Mouse (Mus musculus): Measurements from ENCODE around the gene Zkscan3. TPM values are rescaled to one million over a fixed set of nuclear protein-coding genes. Genes with fewer than 3 reads are reported as not detected.
"Not testable (repeated sequence)": the region's sequence is repeated elsewhere in the genome, so short reads cannot be mapped to it uniquely, and the experiment has no call there.

Gene Zkscan3
- polyA plus RNA-seq, 1 experiment from 2014 or later, result 53.4 TPM

- DNase-seq (ENCODE audit: low spot score), result no peak
- no peak overlapping the region for H3K27ac ChIP-seq (ENCODE audit: low read depth, low read length)
- H3K27me3 ChIP-seq (replicated peaks; ENCODE audit: control insufficient read depth, insufficient read depth, low read length), result no peaks in the 10 kb centered on the region
- WGBS, result 81% methylated on average over 11 of the region's 11 CpGs
- peak overlapping the region; percentile 83 for H3K4me2 ChIP-seq
- peak overlapping the region; percentile 55 for H3K9ac ChIP-seq (ENCODE audit: low read depth, low read length)
- no peaks in the 10 kb centered on the region for H3K9me3 ChIP-seq (ENCODE audit: control insufficient read depth, low read length)
- H3K36me3 ChIP-seq (ENCODE audit: control insufficient read depth, insufficient read depth, low read length), result no peaks in the 10 kb centered on the region
- H3K4me1 ChIP-seq (replicated peaks; ENCODE audit: control insufficient read depth, insufficient read depth, low read length), result peaks cover 7% of the 10 kb centered on the region; the same call in 1 of the 2 replicates
- ATAC-seq (replicated peaks; ENCODE audit: low FRiP score), result no peak
- H3K4me3 ChIP-seq (ENCODE audit: low read depth, low read length), result no peak overlapping the region; the same call in 1 of the 2 replicates
Measured at GRCm38 (mm10) chr13:21407341-21407740, 4.8 kb upstream of the Zkscan3 start.

GRCm38 (mm10) chr13:21402848-21403247 is 293 bp upstream of the Zkscan3 start:
- DNase-seq (ENCODE audit: low spot score) (no peak), ATAC-seq (replicated peaks; ENCODE audit: low FRiP score) (peak; percentile 44; the same call in 1 of the 2 replicates)
- Histone ChIP-seq H3K27me3 (replicated peaks; ENCODE audit: control insufficient read depth, insufficient read depth, low read length) (no peaks in the 10 kb centered on the region), H3K4me1 (replicated peaks; ENCODE audit: control insufficient read depth, insufficient read depth, low read length) (peaks cover 4% of the 10 kb centered on the region; the same call in 1 of the 2 replicates), H3K4me2 (peak overlapping the region; percentile 79), H3K9me3 (ENCODE audit: control insufficient read depth, low read length) (no peaks in the 10 kb centered on the region), H3K4me3 (ENCODE audit: low read depth, low read length) (peak overlapping the region; percentile 85), H3K9ac (ENCODE audit: low read depth, low read length) (peak overlapping the region; percentile 93; the same call in 1 of the 2 replicates), H3K27ac (ENCODE audit: low read depth, low read length) (peak overlapping the region; percentile 84), H3K36me3 (ENCODE audit: control insufficient read depth, insufficient read depth, low read length) (no peaks in the 10 kb centered on the region; the same call in 1 of the 2 replicates)
- 0% methylated on average over 2 of the region's 2 CpGs for WGBS

GRCm38 (mm10) chr13:21401636-21402286 is 794 bp downstream of the Zkscan3 start:
- no peaks in the 10 kb centered on the region for H3K27me3 ChIP-seq (replicated peaks; ENCODE audit: control insufficient read depth, insufficient read depth, low read length)
- ATAC-seq (replicated peaks; ENCODE audit: low FRiP score) (peak; percentile 44; the same call in 1 of the 2 replicates), DNase-seq (ENCODE audit: low spot score) (no peak)
- H3K4me1 ChIP-seq (replicated peaks; ENCODE audit: control insufficient read depth, insufficient read depth, low read length), result no peaks in the 10 kb centered on the region; the same call in 1 of the 2 replicates
- H3K4me3 ChIP-seq (ENCODE audit: low read depth, low read length), result peak overlapping the region; percentile 85
- H3K9ac ChIP-seq (ENCODE audit: low read depth, low read length), result peak overlapping the region; percentile 93
- no peaks in the 10 kb centered on the region for H3K9me3 ChIP-seq (ENCODE audit: control insufficient read depth, low read length)
- 6% methylated on average over 12 of the region's 12 CpGs for WGBS
- no peaks in the 10 kb centered on the region; the same call in 1 of the 2 replicates for H3K36me3 ChIP-seq (ENCODE audit: control insufficient read depth, insufficient read depth, low read length)
- H3K4me2 ChIP-seq, result peak overlapping the region; percentile 79
- peak overlapping the region; percentile 84 for H3K27ac ChIP-seq (ENCODE audit: low read depth, low read length)

GRCm38 (mm10) chr13:21401166-21401565 is 1.4 kb downstream of the Zkscan3 start:
- Histone ChIP-seq H3K36me3 (ENCODE audit: control insufficient read depth, insufficient read depth, low read length) (peaks cover 2% of the 10 kb centered on the region; the same call in 1 of the 2 replicates), H3K9me3 (ENCODE audit: control insufficient read depth, low read length) (no peaks in the 10 kb centered on the region), H3K4me3 (ENCODE audit: low read depth, low read length) (peak overlapping the region; percentile 85), H3K4me2 (peak overlapping the region; percentile 79), H3K27ac (ENCODE audit: low read depth, low read length) (no peak overlapping the region), H3K27me3 (replicated peaks; ENCODE audit: control insufficient read depth, insufficient read depth, low read length) (no peaks in the 10 kb centered on the region), H3K4me1 (replicated peaks; ENCODE audit: control insufficient read depth, insufficient read depth, low read length) (no peaks in the 10 kb centered on the region; the same call in 1 of the 2 replicates), H3K9ac (ENCODE audit: low read depth, low read length) (peak overlapping the region; percentile 93; the same call in 1 of the 2 replicates)
- DNase-seq (ENCODE audit: low spot score) (no peak), ATAC-seq (replicated peaks; ENCODE audit: low FRiP score) (no peak)
- WGBS, result 77% methylated on average over 3 of the region's 3 CpGs

- Histone ChIP-seq H3K4me1 (replicated peaks; ENCODE audit: control insufficient read depth, insufficient read depth, low read length) (no peaks in the 10 kb centered on the region; the same call in 1 of the 2 replicates), H3K27me3 (replicated peaks; ENCODE audit: control insufficient read depth, insufficient read depth, low read length) (no peaks in the 10 kb centered on the region), H3K27ac (ENCODE audit: low read depth, low read length) (no peak overlapping the region), H3K36me3 (ENCODE audit: control insufficient read depth, insufficient read depth, low read length) (peaks cover 20% of the 10 kb centered on the region), H3K9me3 (ENCODE audit: control insufficient read depth, low read length) (no peaks in the 10 kb centered on the region), H3K4me2 (no peak overlapping the region), H3K9ac (ENCODE audit: low read depth, low read length) (no peak overlapping the region), H3K4me3 (ENCODE audit: low read depth, low read length) (no peak overlapping the region)
- ATAC-seq (replicated peaks; ENCODE audit: low FRiP score) (no peak), DNase-seq (ENCODE audit: low spot score) (no peak)
- WGBS, result 79% methylated on average over 2 of the region's 2 CpGs
Measured at GRCm38 (mm10) chr13:21397486-21397885, 5.1 kb downstream of the Zkscan3 start.

GRCm38 (mm10) chr13:21396048-21396447 is 6.5 kb downstream of the Zkscan3 start:
- H3K9me3 ChIP-seq (ENCODE audit: control insufficient read depth, low read length); H3K9ac ChIP-seq (ENCODE audit: low read depth, low read length); H3K4me2 ChIP-seq; DNase-seq (ENCODE audit: low spot score); H3K27me3 ChIP-seq (replicated peaks; ENCODE audit: control insufficient read depth, insufficient read depth, low read length); ATAC-seq (replicated peaks; ENCODE audit: low FRiP score); H3K27ac ChIP-seq (ENCODE audit: low read depth, low read length); H3K4me3 ChIP-seq (ENCODE audit: low read depth, low read length); H3K4me1 ChIP-seq (replicated peaks; ENCODE audit: control insufficient read depth, insufficient read depth, low read length): not testable (repeated sequence)
- 91% methylated on average over 18 of the region's 18 CpGs for whole genome bisulfite sequencing
- H3K36me3 ChIP-seq (ENCODE audit: control insufficient read depth, insufficient read depth, low read length), result peaks cover 31% of the 10 kb centered on the region

GRCm38 (mm10) chr13:21395623-21396022 is 6.9 kb downstream of the Zkscan3 start:
- WGBS, result 90% methylated on average over 6 of the region's 6 CpGs
- Histone ChIP-seq H3K27me3 (replicated peaks; ENCODE audit: control insufficient read depth, insufficient read depth, low read length) (no peaks in the 10 kb centered on the region), H3K4me2 (no peak overlapping the region), H3K4me1 (replicated peaks; ENCODE audit: control insufficient read depth, insufficient read depth, low read length) (no peaks in the 10 kb centered on the region), H3K27ac (ENCODE audit: low read depth, low read length) (no peak overlapping the region), H3K36me3 (ENCODE audit: control insufficient read depth, insufficient read depth, low read length) (peaks cover 35% of the 10 kb centered on the region), H3K4me3 (ENCODE audit: low read depth, low read length) (no peak overlapping the region), H3K9me3 (ENCODE audit: control insufficient read depth, low read length) (no peaks in the 10 kb centered on the region), H3K9ac (ENCODE audit: low read depth, low read length) (no peak overlapping the region)
- DNase-seq (ENCODE audit: low spot score) (no peak), ATAC-seq (replicated peaks; ENCODE audit: low FRiP score) (no peak)

- Histone ChIP-seq H3K4me2 (no peak overlapping the region), H3K27ac (ENCODE audit: low read depth, low read length) (no peak overlapping the region), H3K36me3 (ENCODE audit: control insufficient read depth, insufficient read depth, low read length) (peaks cover 38% of the 10 kb centered on the region), H3K9me3 (ENCODE audit: control insufficient read depth, low read length) (no peaks in the 10 kb centered on the region), H3K4me1 (replicated peaks; ENCODE audit: control insufficient read depth, insufficient read depth, low read length) (no peaks in the 10 kb centered on the region), H3K9ac (ENCODE audit: low read depth, low read length) (no peak overlapping the region), H3K27me3 (replicated peaks; ENCODE audit: control insufficient read depth, insufficient read depth, low read length) (no peaks in the 10 kb centered on the region), H3K4me3 (ENCODE audit: low read depth, low read length) (no peak overlapping the region)
- no peak for ATAC-seq (replicated peaks; ENCODE audit: low FRiP score)
- 94% methylated on average over 1 of the region's 1 CpGs for WGBS
- DNase-seq (ENCODE audit: low spot score), result no peak
Measured at GRCm38 (mm10) chr13:21395211-21395610, 7.3 kb downstream of the Zkscan3 start.

- ATAC-seq (replicated peaks; ENCODE audit: low FRiP score), result no peak
- WGBS, result 76% methylated on average over 2 of the region's 2 CpGs
- Histone ChIP-seq H3K36me3 (ENCODE audit: control insufficient read depth, insufficient read depth, low read length) (no peaks in the 10 kb centered on the region), H3K4me3 (ENCODE audit: low read depth, low read length) (no peak overlapping the region), H3K27me3 (replicated peaks; ENCODE audit: control insufficient read depth, insufficient read depth, low read length) (no peaks in the 10 kb centered on the region), H3K4me2 (no peak overlapping the region), H3K9me3 (ENCODE audit: control insufficient read depth, low read length) (no peaks in the 10 kb centered on the region), H3K27ac (ENCODE audit: low read depth, low read length) (no peak overlapping the region), H3K9ac (ENCODE audit: low read depth, low read length) (no peak overlapping the region), H3K4me1 (replicated peaks; ENCODE audit: control insufficient read depth, insufficient read depth, low read length) (no peaks in the 10 kb centered on the region)
- DNase-seq (ENCODE audit: low spot score), result no peak
Measured at GRCm38 (mm10) chr13:21377773-21378172, 24.8 kb downstream of the Zkscan3 start.

All from liver, embryonic 11.5 days (tissue).